Mouse (Mus musculus): ENCODE data around the gene Macrod2. TPM values are rescaled to one million over a fixed set of nuclear protein-coding genes. Genes with fewer than 3 reads are reported as not detected.

Gene Macrod2
- polyA plus RNA-seq, 1 experiment from 2014 or later, result 65.9 TPM

DNA sequence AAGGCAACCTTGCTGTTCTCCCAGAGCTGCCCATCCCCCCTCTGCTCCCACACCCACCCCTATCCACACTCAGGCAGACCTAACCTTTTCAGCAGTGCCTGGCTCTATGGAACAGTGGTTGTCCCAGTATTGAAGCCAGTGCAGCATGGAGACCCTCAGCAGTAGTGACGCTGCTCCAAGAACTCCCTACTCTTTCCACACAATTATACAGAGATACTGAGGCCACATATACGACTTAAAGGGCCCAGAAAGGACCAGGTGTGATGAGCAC is 1908.7 kb downstream of the Macrod2 start:
- no peaks in the 10 kb centered on the region for H3K36me3 ChIP-seq (ENCODE audit: control insufficient read depth, insufficient read depth, low read length)
- WGBS, result 74% methylated on average over 2 of the region's 2 CpGs
- H3K27ac ChIP-seq (ENCODE audit: low read depth, low read length), result no peak overlapping the region
- H3K4me3 ChIP-seq (ENCODE audit: low read depth, low read length), result no peak overlapping the region
- H3K4me2 ChIP-seq (ENCODE audit: low read depth, low read length), result no peak overlapping the region
- ATAC-seq (ENCODE audit: low read depth), result no peak
- no peaks in the 10 kb centered on the region for H3K4me1 ChIP-seq (ENCODE audit: control insufficient read depth, insufficient read depth, low read length)
- no peak overlapping the region for H3K9ac ChIP-seq (replicated peaks; ENCODE audit: low read depth, low read length)
- no peaks in the 10 kb centered on the region for H3K9me3 ChIP-seq (ENCODE audit: control insufficient read depth, low read length)
- H3K27me3 ChIP-seq (ENCODE audit: control insufficient read depth, insufficient read depth, low read length), result no peaks in the 10 kb centered on the region

DNA sequence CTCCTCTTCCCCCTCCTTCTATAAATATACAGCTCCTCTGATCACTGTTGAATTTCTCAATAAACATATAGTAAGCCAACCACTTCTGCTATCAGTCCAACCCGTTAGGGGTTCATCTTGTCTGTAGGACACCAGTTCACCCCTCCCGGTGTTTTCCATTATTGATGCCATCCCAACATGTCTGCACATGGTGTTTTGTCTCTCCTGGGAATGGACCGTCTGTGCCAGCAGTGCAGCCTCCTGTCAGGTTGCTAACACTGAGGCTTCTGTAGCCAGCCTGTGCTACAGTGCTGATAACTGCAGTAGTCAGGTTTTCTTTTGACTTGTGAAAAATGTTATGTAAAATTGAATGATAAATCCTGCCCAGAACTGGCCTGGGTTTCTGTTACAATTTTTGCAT is 1928.0 kb downstream of the Macrod2 start:
- 56% methylated on average over 3 of the region's 3 CpGs for WGBS
- Histone ChIP-seq H3K36me3 (ENCODE audit: control insufficient read depth, insufficient read depth, low read length) (no peaks in the 10 kb centered on the region), H3K4me2 (ENCODE audit: low read depth, low read length) (no peak overlapping the region), H3K9me3 (ENCODE audit: control insufficient read depth, low read length) (no peaks in the 10 kb centered on the region), H3K4me3 (ENCODE audit: low read depth, low read length) (no peak overlapping the region), H3K27ac (ENCODE audit: low read depth, low read length) (no peak overlapping the region), H3K4me1 (ENCODE audit: control insufficient read depth, insufficient read depth, low read length) (no peaks in the 10 kb centered on the region), H3K9ac (replicated peaks; ENCODE audit: low read depth, low read length) (no peak overlapping the region), H3K27me3 (ENCODE audit: control insufficient read depth, insufficient read depth, low read length) (no peaks in the 10 kb centered on the region)
- no peak for ATAC-seq (ENCODE audit: low read depth)

DNA sequence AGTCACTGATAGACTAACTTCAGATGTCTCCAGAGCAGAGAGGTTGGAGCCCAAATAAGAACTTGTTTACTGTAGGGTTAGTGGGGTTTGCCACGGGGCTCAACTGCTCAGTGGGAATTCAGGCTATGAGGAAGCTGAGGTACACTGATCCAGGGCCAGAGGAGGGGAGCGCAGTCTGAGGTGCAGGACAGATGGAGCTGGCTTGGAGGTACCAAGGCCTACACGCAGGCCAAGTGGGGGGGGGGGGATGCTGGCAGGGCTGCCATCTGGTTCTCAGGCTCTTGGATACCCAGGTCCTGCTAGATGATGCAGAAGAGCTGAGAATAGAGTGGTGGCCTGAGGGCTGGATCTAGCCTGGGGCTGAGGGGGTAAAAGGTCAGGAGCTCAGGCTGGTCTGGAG is 1931.6 kb downstream of the Macrod2 start:
- Histone ChIP-seq H3K27ac (ENCODE audit: low read depth, low read length) (no peak overlapping the region), H3K4me1 (ENCODE audit: control insufficient read depth, insufficient read depth, low read length) (0 out of 2 replicates have a peak, but pooled peaks cover 2% of the 10 kb centered on the region), H3K4me3 (ENCODE audit: low read depth, low read length) (no peak overlapping the region), H3K27me3 (ENCODE audit: control insufficient read depth, insufficient read depth, low read length) (no peaks in the 10 kb centered on the region), H3K9ac (replicated peaks; ENCODE audit: low read depth, low read length) (no peak overlapping the region), H3K36me3 (ENCODE audit: control insufficient read depth, insufficient read depth, low read length) (no peaks in the 10 kb centered on the region), H3K9me3 (ENCODE audit: control insufficient read depth, low read length) (no peaks in the 10 kb centered on the region), H3K4me2 (ENCODE audit: low read depth, low read length) (no peak overlapping the region)
- ATAC-seq (ENCODE audit: low read depth), result no peak
- 89% methylated on average over 3 of the region's 3 CpGs for WGBS

DNA sequence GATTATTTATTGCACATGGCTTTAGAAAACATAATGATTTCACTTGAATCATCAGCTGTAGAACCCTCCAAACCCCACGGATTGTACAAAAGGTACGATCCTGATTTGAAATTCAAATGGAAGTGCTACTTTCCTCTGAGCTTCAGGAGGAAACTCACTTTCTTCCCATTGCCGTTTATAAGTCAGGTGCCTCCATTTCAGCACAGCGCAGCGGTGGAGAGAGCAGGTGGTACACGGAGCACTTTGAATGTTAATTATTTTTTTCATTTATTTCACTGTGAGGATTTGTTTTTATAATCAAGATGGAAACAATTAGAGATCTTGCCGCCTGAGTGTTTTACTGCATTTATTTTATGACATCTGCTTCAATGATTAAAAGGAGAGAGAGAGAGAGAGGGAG is 1934.7 kb downstream of the Macrod2 start:
- Histone ChIP-seq H3K9ac (replicated peaks; ENCODE audit: low read depth, low read length) (no peak overlapping the region), H3K36me3 (ENCODE audit: control insufficient read depth, insufficient read depth, low read length) (no peaks in the 10 kb centered on the region), H3K4me1 (ENCODE audit: control insufficient read depth, insufficient read depth, low read length) (0 out of 2 replicates have a peak, but pooled peaks cover 2% of the 10 kb centered on the region), H3K27me3 (ENCODE audit: control insufficient read depth, insufficient read depth, low read length) (no peaks in the 10 kb centered on the region), H3K27ac (ENCODE audit: low read depth, low read length) (no peak overlapping the region), H3K9me3 (ENCODE audit: control insufficient read depth, low read length) (no peaks in the 10 kb centered on the region), H3K4me3 (ENCODE audit: low read depth, low read length) (no peak overlapping the region), H3K4me2 (ENCODE audit: low read depth, low read length) (no peak overlapping the region)
- ATAC-seq (ENCODE audit: low read depth), result peak; percentile 69; the same call in 1 of the 2 replicates
- 23% methylated on average over 7 of the region's 7 CpGs for WGBS

DNA sequence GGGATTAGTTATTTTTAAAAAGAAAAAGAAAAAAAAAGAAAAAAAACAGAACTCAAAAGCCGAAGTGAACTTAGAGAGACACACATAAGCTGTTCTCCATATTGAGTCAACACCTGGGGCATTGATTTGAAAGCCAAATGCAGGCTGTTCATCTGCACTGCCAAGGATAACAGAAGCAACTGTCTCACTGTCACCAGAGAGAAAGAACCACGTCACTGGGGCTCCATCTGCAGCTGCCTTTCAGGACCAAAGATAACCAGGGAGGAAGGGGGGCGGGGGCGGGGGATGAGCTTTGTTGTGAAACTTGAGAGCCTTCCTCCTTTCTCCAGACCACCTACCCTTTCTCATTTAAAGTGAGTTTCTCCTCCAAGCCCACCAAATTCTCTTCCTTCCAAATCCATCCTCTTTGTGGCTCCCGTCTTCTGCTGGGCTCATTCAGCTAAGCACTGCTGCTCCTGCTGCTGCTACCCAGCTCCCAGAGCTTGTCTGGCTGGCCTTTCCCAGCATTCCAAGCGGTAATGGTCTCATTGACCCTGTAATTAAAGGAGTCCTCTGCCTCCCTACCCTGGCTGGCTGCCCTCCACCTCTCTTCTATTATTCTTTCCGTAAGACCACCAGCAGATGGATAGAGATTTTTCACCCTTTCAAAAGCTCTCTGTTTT is 1939.5 kb downstream of the Macrod2 start:
- Histone ChIP-seq H3K4me2 (ENCODE audit: low read depth, low read length) (peak overlapping the region; percentile 21; the same call in 1 of the 2 replicates), H3K9me3 (ENCODE audit: control insufficient read depth, low read length) (no peaks in the 10 kb centered on the region), H3K4me3 (ENCODE audit: low read depth, low read length) (no peak overlapping the region), H3K27ac (ENCODE audit: low read depth, low read length) (no peak overlapping the region; the same call in 1 of the 2 replicates), H3K27me3 (ENCODE audit: control insufficient read depth, insufficient read depth, low read length) (no peaks in the 10 kb centered on the region), H3K4me1 (ENCODE audit: control insufficient read depth, insufficient read depth, low read length) (0 out of 2 replicates have a peak, but pooled peaks cover 2% of the 10 kb centered on the region), H3K9ac (replicated peaks; ENCODE audit: low read depth, low read length) (no peak overlapping the region), H3K36me3 (ENCODE audit: control insufficient read depth, insufficient read depth, low read length) (no peaks in the 10 kb centered on the region)
- peak; percentile 80 for ATAC-seq (ENCODE audit: low read depth)
- WGBS, result 3% methylated on average over 7 of the region's 7 CpGs

DNA sequence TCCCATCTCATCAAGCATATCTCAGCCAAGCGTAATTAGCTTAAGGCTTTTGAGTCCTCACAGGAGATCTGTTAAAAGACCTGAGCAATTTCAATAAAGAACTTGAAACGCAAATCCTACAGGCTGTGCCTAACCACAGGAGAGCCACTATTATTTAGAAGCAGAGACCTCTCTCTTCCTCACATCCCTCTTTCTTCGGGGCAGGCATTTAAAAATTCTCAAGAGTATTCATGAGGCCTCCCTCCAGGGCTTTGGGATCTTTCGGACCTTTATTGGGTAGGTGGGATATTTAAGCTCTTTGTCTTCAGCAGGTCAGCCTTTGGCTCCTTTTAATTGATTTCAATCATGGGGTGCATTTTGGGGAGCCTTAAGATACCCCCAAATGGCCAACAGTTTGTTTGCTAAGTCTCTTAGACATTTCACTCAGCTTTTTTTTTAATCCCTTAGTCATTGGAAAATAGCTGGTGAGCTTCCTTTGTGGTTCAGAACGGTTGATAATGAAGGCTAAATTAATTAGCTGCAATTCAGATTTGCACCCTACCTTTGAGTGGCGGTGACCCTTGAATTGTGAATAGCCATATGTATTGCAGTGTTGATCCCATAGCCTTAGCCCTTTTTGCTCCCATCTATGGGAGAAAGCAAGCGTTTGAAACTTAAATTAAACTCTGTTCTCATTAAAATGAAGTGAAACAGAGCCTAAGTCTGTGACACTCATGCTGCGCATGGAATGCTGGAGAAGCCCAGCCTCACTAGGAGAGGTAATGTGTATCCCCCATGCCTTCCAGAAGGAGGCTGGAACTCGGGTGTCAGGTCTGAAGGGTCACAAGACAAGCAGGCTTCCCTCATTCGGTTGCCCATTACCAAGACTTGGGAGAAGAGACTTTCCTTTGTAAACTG is 1940.2 kb downstream of the Macrod2 start:
- H3K4me2 ChIP-seq (ENCODE audit: low read depth, low read length), result peak overlapping the region; percentile 21; the same call in 1 of the 2 replicates

DNA sequence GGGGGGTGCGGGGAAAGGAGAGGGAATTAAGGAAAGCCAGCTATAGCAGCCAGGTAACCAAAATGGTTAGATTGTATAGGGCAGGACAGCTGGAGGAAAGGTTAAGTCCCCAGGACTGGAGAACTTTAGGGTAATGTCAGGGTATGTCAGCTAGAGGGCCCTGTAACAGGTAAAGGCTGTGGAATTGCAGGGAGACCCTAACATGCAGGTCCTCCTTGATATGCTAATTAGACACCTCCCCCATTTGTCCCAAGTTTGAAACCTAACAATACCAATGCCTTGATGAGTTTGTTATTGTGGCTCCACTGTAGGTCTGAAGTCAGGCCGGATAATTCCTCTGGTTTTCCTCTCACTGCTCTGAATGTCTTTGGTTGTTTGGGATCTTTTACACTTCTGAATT is 1948.9 kb downstream of the Macrod2 start:
- Histone ChIP-seq H3K9me3 (ENCODE audit: control insufficient read depth, low read length) (no peaks in the 10 kb centered on the region), H3K36me3 (ENCODE audit: control insufficient read depth, insufficient read depth, low read length) (no peaks in the 10 kb centered on the region), H3K27me3 (ENCODE audit: control insufficient read depth, insufficient read depth, low read length) (no peaks in the 10 kb centered on the region), H3K27ac (ENCODE audit: low read depth, low read length) (no peak overlapping the region), H3K9ac (replicated peaks; ENCODE audit: low read depth, low read length) (no peak overlapping the region), H3K4me1 (ENCODE audit: control insufficient read depth, insufficient read depth, low read length) (no peaks in the 10 kb centered on the region), H3K4me2 (ENCODE audit: low read depth, low read length) (no peak overlapping the region), H3K4me3 (ENCODE audit: low read depth, low read length) (no peak overlapping the region)
- no peak for ATAC-seq (ENCODE audit: low read depth)
- WGBS, result 26% methylated on average over 2 of the region's 2 CpGs

More for the DNA sequence above, 1940.2 kb downstream of the Macrod2 start:
- Histone ChIP-seq H3K36me3 (ENCODE audit: control insufficient read depth, insufficient read depth, low read length) (no peaks in the 10 kb centered on the region), H3K4me1 (ENCODE audit: control insufficient read depth, insufficient read depth, low read length) (no peaks in the 10 kb centered on the region), H3K27me3 (ENCODE audit: control insufficient read depth, insufficient read depth, low read length) (no peaks in the 10 kb centered on the region), H3K4me3 (ENCODE audit: low read depth, low read length) (no peak overlapping the region), H3K9ac (replicated peaks; ENCODE audit: low read depth, low read length) (no peak overlapping the region), H3K9me3 (ENCODE audit: control insufficient read depth, low read length) (no peaks in the 10 kb centered on the region), H3K27ac (ENCODE audit: low read depth, low read length) (no peak overlapping the region; the same call in 1 of the 2 replicates)
- no peak for ATAC-seq (ENCODE audit: low read depth)
- 26% methylated on average over 10 of the region's 10 CpGs for WGBS

DNA sequence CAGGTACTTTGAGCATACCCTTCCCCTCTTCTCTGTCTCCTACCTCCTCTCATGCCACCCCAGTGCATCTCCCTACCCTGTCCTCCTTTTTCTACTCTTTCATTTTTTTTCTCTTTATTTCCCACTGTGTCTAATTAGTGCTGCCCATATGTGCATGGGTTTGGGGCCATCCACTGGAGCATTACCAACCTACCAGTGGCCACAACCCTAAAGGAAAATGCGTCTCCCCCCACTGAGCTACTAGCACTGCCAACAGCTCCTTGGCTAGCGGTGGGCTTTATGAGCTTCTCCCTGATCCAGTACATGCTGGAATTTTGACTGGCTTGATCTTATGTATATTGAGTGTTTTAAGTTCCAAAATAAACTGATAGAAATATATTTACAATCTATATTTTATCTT is 1949.6 kb downstream of the Macrod2 start:
- WGBS, result 71% methylated on average over 2 of the region's 2 CpGs
- H3K4me3 ChIP-seq (ENCODE audit: low read depth, low read length), result no peak overlapping the region
- H3K4me1 ChIP-seq (ENCODE audit: control insufficient read depth, insufficient read depth, low read length), result no peaks in the 10 kb centered on the region
- no peak overlapping the region for H3K27ac ChIP-seq (ENCODE audit: low read depth, low read length)
- no peaks in the 10 kb centered on the region for H3K27me3 ChIP-seq (ENCODE audit: control insufficient read depth, insufficient read depth, low read length)
- H3K9me3 ChIP-seq (ENCODE audit: control insufficient read depth, low read length), result no peaks in the 10 kb centered on the region
- H3K9ac ChIP-seq (replicated peaks; ENCODE audit: low read depth, low read length), result no peak overlapping the region
- H3K36me3 ChIP-seq (ENCODE audit: control insufficient read depth, insufficient read depth, low read length), result no peaks in the 10 kb centered on the region
- no peak for ATAC-seq (ENCODE audit: low read depth)
- no peak overlapping the region for H3K4me2 ChIP-seq (ENCODE audit: low read depth, low read length)

DNA sequence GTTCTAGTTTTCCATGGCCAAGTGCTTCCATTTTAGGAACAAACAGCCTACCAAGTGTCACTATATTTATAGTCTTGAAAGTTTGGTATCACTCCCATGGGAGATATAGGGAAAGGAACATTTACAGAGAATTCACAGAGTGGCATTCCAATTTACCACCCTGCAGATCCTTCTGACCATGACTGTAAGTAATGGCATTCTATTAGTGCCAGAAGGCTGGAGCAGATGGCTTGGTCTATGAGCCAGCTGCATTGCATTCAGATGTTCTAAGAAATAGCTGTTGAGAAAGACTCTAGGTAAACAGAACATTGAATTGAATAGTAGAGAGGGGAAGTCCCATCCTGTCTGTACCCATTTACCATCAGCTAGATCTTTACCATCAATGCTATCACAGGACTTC is 1954.7 kb downstream of the Macrod2 start:
- Histone ChIP-seq H3K9me3 (ENCODE audit: control insufficient read depth, low read length) (no peaks in the 10 kb centered on the region), H3K27me3 (ENCODE audit: control insufficient read depth, insufficient read depth, low read length) (no peaks in the 10 kb centered on the region), H3K36me3 (ENCODE audit: control insufficient read depth, insufficient read depth, low read length) (no peaks in the 10 kb centered on the region), H3K9ac (replicated peaks; ENCODE audit: low read depth, low read length) (no peak overlapping the region), H3K4me1 (ENCODE audit: control insufficient read depth, insufficient read depth, low read length) (no peaks in the 10 kb centered on the region), H3K4me2 (ENCODE audit: low read depth, low read length) (no peak overlapping the region), H3K27ac (ENCODE audit: low read depth, low read length) (no peak overlapping the region), H3K4me3 (ENCODE audit: low read depth, low read length) (no peak overlapping the region)
- ATAC-seq (ENCODE audit: low read depth), result no peak
